Mouse (Mus musculus) cerebellum, adult 2 months (tissue): ENCODE measurements around the gene Shbg.

Experiments used
- CTCF ChIP-seq: fragments of 200-500 bp; IDR thresholded peaks from 2 replicates; pipeline ENCODE4 v1.5.1; 2011; ENCODE audit warnings: low read depth, mild to moderate bottlenecking, control low read depth, low read length, moderate library complexity, borderline replicate concordance; ENCODE audit not compliant: insufficient read depth
- POLR2A ChIP-seq: fragments of 200-500 bp; IDR thresholded peaks from 2 replicates; pipeline ENCODE4 v1.6.1; 2011; ENCODE audit warnings: low read length, control low read depth, borderline replicate concordance; ENCODE audit not compliant: insufficient read depth

DNA sequence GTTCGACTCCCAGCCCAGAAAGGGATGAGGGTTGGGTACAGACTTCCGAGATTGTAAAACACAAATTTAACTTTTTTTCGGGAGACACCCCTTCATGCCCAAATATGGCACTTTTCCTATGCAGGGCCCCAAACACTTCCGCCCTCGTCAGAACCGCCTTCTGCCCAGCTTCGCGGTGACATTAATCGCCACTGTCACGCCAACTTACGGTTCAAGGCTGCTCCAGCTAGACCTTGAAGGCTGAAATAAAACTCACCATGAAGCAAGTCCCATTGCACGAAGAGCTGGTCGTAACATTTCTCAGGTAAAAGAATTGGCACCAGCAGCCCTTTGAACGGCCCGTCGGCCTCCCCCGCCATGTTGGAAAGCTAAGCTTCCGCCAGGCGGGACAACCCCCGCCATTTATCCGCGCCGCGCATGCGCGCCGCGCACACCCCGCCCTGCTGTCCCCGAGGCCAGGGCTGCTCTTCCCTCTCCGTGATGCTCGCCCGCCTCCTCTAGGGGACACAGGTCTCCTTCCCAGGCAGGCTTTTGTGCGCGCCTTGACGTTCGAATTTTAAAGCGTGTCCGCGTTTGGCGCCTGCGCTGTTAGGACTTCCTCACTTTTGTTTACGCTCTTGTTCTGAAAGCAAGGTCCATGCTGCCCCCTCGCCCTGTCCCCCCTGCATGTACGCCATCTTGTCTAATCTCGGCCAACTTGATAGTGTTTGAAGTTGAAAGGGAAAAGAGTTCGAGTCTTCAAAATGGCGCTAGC, 44.7 kb upstream of the Shbg start, which contains the start of gene Mpdu1:
- TF ChIP-seq POLR2A (peak; percentile 74; the same call in 1 of the 2 replicates), CTCF (peak; percentile 18; the same call in 1 of the 2 replicates)
